Mouse (Mus musculus): ENCODE results near the gene Polr3gl. TPM values are rescaled to one million over a fixed set of nuclear protein-coding genes. Genes with fewer than 3 reads are reported as not detected.

The Polr3gl gene
- polyA plus RNA-seq, 3 experiments from 2014 or later, result 26.9 to 48.9 (median 33.8) TPM

DNA sequence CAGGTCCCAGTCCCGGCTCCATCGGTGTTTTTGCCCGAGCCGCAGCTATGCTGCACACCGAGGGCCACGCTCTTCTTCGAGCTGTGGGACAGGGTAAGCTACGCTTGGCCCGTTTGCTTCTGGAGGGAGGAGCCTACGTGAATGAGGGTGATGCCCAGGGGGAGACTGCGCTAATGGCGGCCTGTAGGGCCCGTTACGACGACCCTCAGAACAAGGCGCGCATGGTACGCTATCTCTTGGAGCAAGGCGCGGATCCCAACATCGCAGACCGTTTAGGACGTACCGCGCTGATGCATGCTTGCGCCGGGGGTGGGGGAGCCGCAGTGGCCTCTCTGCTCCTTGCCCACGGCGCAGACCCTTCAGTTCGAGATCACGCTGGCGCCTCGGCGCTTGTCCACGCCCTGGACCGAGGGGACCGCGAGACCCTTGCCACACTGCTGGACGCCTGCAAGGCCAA is 3.5 kb upstream of the Polr3gl start:
- ATAC-seq, result no peak

DNA sequence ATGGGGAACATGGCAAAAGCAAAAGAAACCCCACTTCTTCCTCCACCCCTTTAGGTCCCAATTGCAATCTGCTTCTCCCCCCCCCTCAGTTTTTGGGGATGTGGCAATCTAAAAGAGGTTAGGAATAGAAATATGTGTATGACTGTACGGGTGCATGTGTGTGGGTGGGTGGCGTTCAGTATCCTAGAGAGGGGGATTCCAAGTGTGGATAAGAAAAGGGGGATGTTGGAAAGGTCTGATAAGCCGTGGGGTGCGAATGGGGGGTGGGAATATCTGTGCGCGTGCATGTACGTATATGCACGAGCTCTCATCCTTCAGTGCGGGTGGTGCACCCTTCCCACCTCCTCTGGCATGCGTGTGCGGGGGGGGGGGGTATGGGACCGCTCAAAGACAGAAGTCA is 2.9 kb upstream of the Polr3gl start:
- no peak for ATAC-seq

DNA sequence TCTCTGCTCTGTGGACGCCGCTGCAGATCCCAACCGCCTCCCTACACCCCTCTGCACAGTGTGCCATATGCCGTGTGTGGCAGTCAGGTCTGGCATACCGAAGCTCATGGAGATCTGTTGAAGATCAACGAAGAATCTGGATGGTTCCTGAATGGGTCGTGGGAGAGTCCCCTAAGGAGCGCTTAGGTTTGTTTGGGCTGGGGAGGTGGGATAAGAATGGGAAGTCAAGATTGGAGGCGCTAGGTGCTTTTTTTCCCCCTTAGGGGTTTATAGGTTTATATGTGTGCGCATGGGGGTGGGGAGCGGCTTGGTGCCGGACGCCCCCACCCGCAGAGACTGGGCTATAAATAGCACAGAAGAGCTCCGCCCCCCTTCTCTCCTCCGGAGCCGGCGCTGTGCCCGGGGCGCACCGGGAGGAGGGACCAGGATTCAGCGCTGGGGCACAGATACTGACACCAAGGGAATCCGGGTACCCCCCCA is 2.3 kb upstream of the Polr3gl start, which contains the start of gene Ankrd34a:
Gene Ankrd34a, plus strand, starts transcription at position 409 of the 480 bp plus-strand sequence.
- no peak for ATAC-seq

DNA sequence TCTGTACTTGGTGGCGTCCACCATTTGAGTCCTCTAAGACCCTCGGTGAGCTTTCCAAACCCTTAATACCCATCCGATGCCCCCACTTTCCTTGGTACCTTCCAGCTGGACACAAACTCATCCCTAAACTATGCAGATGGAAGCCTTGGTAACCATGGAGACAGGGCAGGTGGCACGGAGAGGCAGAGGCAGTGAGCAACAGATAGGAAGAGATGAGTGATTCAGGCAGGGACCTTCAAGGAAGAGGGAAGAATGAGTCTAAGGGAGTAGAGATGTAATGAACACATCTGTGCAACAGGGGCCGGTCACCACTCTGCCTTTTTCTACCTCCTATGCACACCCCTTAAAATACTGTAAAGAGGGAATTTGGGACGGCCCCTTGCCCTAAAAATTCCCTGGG is 1.7 kb upstream of the Polr3gl start:
- no peak for ATAC-seq

DNA sequence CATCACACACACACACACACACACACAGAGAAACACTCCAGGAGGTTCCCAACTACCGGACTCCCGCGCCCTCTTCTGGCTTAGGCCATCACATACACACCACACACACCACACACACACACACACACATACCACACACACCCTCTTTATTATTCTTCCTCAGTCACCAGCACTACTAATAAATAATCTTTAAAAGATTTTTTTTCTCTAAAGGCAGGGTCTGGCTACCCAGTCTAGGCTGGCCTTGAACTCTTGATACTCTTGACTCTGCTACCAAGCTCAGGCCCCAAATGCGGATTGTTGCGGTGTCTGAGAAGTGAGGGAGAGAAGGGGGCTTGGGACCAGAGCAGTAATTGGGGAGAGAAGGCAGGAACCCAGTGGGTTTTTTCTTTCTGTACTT is 870 bp upstream of the Polr3gl start:
- ATAC-seq, result no peak

DNA sequence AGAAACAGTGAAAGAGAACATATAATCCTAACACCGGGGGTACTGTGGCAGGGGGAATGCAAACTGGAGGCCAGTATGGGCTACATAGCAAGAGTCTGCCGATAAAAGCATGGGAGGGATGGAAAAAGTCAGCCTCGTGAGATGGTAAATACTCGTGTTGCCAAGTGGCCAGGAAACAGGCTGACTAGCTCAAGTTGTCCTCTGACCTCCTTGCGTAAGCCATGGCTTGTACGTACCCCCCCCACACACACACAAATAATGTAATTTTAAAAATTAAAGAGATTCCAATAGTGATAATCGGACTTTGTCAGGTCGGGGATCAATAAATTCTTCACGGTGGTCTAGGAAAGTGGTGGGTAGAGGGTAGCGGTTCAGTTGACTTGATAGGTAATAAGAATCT is 607 bp downstream of the Polr3gl start:
- no peak for ATAC-seq

DNA sequence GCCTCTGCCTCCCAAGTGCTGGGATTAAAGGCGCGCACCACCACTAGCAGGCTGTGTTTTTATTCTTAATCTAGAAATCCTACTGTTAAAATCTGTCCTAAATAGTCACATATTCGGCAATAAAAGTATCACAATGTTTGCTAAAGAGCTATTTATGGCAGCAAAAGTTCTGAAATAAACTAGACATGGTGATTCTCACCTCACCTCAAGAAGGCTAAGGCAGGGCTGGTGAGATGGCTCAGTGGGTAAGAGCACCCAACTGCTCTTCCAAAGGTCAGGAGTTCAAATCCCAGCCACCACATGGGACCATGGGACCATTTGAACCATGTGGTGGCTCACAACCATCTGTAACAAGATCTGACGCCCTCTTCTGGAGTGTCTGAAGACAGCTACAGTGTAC is 3.3 kb downstream of the Polr3gl start:
- ATAC-seq, result no peak

DNA sequence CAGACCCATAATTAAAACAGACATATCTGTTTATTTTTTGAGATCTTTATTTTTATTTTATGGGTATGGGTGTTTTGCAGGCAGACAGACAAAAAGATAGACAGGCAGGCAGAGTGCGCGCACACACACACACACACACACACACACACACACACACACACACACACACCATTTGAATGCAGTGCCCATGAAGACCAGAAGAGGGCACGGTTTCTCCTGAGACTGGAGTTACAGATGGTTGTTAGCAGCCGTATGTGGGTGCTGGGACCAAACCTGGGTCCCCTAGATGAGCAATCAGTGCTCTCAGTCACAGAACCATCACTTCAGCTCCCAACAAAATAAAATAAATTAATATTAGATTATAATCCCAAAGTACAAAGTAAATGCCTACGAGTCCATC is 10.6 kb downstream of the Polr3gl start:
- ATAC-seq, result no peak

DNA sequence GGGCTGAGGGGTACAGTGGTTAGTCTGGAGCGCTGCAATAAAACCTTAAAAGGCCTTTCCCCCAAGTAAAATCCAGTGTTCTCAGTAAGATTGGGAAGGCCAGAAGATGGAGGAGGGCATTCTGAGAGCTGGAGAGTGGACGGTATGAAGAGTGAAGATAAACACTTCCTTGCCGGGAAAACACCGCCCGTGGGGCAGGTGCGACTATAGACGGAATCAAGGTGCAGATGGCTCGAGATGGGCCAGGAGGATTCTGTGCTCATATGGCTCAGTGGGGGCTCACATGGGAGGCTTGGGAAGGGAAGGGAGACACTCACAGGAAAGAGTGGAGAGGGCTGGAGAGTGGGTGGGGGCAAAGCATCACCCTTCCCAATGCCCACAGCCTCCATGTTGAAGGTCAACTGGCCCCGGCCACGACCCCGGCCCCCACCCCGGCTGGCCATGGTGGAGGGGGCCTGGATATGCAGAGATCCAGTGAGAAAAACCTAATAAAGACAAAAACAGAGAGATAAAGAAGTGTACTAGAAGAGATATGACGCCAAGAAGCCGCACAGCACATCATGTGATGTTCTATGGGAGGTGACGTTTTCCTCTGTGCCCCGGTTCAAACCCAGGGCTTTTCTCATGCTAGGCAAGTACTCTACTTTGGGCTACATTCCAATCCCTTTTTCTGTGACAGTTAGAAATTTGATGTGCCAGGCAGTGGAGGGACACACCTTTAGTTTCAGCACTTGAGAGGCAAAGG is 12.0 kb downstream of the Polr3gl start:
- ATAC-seq, result no peak

DNA sequence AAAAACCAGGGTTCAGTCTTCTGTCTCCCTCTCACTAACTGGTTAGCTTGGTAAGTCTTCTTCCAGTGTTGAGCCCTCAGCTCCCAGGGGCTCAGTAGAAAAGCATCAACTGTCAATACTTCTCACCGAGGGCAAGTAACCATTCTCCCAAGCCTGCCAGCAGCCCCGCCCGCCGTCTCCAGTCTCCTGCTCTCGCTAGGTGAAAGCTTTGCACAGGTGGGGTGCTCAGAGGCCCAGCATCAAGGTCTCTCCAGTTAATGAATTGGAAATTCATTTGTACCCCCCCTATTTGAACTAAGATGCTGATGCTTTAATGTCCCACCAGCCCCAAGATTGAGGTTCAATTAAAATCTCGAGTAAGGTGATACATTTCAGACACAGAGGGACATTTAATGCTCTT is 12.8 kb downstream of the Polr3gl start:
- ATAC-seq, result no peak

DNA sequence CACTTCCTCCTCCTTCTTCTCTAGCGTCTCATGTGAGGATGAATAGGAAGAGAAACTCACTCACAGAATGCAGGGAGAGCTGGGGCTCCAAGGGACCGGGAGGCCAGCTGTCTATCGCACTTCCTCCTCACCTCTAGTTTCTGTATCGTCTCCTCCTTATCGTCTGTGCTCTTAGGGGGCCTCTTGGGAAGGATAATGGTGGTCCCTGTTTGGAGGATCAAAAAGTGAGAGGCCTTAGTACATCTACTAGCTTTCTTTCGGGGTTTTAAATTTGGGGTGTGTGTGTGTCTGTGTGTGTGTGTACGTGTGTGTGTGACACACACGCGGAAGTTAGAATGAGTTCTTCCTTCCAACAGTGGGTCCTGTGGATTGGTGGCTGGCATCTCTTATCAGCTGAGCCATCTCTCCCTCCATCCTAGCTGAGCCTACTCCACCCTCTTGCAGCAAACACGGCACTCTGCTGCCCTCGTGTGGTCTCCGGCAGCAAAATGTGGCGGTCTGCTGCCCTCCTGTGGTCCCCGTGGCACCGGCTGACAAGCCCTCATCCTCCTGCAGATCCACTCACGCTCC is 14.0 kb downstream of the Polr3gl start:
- peak; percentile 65 for ATAC-seq

DNA sequence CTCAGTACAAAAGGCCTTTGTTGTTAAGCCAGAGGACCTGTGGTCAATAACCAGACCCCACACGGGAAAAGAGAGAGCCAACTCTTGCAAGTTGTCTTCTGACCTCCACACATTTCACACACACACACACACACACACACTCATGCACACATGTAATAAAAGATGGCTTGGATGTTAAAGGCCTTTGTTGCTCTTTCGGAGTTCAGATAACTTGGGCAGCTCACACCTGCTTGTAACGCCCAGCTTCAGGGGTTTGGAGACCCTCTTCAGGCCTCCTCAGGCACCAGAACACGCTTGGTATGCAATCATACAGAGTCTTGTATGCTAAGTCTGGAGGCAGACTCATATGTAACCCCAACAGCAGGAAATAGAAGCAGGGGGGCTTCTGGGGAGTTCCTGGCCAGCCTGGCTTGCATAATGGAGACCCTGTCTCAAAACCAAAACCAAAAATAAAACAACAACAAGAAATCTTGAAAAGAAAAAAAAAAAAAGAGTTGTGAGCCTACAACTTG is 14.7 kb downstream of the Polr3gl start:
- ATAC-seq, result no peak

DNA sequence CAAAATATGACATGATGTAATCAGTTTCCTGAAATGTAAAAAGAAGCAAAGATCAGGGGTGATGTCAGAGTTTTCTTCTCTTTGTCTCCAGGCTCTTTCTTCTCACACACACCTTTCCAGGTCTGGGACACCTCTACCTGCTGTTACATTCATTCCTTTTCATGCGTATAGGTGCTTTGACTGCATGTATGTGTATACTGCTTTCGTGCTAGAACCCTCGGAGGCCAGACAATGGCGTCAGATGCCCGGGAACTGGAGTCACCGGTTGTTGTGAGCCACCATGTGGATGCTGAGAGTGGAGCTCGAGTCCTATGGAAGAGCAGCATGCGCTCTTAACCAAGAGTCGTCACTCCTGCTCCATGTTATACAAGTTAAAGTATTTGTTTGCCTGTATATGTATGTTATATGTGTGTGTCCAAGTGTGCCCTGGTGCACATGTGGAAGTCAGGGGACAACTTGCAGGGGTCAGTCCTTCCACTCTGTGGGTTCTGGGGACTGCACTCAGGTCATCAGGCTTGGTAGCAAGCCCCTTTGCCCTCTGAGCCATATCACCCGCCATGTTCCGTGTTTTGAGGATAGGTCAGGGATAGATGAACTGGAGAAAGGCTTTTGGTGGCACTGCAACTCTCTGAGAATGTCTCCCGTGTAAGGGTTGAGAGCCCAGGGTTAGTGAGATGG is 15.3 kb downstream of the Polr3gl start:
- no peak for ATAC-seq

DNA sequence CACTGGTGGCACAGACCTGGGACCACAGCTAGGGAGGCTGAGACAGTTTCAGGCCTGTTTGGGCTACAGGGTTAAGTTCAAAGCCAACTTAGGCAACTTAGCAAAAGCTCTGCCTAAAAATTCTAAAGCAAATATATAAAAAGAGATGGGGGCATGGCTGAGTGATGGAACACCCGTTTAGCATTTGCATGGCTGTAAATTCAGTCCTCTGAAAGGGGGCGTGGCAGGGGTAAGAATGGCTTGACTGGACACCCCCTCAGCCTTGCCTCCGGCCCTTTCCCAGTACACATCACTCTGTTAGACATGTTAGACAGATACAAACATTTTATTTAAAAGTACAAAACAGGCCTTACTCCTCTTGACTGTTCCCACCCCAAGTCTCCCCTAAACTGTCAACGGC is 16.4 kb downstream of the Polr3gl start:
- no peak for ATAC-seq

DNA sequence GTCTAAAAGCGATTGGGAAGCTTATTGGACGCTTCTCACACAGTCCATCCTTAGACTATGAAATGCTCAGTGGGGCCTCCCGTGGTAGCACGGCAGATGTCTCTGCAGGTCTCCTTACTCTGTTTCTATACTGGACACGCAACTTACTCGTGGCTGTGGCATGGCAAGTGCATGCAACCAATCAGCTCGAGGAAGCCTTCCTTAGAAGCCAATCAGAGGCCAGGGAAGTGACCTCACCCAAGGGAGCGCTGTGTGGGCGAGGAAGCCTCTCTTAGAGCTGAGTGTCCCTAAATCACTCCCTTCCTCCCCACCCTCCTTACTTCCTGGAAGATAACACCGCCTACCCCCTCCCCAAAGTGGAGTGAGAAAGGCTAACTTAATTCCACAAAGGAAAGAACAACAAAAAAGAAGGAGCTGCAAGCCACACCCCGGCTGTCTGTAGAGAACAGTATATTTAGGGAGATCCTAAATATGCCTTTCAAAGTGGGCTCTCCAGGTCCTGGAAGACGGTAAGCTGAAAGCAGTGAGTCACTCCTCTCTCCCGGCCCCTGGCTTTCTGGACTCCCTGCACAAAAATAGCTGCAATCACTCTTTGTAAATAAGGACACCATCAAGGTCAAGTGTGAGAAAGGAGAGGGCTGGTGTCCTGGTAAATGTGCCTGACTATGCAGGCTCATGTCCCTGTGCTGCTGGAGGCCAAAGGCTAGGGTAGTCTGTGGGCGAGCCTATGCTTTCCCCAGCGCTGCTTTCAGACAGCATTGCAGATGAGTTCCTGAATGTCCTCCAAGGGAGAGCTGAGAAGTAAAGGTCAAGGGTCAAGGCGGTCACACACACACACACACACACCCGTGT is 17.1 kb downstream of the Polr3gl start, which contains the start of gene Gm16253:
Gene Gm16253, plus strand, starts transcription at position 295 of the 852 bp plus-strand sequence.
- peak; percentile 87 for ATAC-seq

DNA sequence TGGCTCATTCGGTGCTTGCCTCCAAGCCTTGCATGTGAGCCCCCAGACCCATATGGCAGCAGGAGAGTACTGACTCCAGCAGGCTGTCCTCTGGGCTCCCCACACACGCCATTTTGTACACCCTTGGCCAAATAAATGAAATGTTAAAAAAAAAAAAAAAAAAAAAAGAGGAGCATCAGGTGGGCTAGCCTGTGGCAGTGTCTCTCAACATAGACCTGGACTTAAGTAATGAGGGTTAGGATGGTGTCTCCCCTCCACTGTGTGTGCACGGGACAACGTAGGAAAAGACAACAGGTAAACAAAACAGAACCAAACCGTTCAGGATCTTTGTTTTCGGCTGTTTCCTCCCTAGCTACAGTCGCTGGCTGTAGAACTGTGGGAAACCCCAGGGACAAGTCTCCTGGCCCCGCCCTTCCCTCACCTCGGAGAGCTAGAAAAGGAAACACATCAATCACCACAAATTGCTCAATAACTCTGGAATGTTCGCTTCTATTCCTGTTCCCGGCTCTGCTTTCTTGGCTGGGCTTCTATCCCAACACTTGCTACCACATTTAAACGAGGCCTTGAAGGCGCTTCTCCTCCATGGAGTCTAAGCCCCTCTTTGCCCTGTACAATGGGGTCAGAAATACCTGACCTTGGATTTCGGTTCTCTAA is 17.8 kb downstream of the Polr3gl start:
- ATAC-seq, result no peak

DNA sequence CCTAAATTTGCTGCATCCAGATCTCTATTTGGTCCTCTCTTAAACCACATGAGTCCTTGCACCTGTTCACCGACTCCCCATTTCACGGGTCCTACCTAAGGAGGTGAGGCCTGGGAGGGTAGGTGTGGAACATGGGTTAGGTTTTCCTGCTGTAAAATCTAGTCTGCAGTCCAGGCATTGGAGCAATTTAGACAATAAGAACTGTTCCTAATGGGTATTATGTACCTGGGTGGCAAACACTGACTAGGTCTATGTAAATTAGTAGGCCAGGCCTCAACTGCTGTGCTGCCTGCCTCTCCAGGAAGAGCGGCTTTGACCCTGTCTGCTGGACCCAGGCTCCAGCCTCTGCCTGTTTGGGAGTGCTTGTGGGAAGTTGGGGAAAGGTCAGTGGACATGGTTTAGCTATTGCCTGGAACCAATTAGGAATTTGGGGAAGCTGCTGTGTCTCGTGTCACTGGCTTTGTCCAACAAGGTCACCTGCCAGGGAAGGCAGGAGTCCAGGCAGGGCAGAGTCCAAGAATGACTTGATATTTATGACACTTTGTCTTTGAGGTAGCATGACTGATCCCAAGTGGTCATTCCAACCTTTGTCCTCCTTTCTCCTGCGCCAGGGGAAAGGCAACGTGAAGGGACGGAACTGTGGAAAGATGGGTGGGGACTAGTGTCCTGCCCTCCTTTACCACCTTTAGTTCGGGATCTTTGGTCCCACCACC is 18.6 kb downstream of the Polr3gl start:
- ATAC-seq, result no peak

DNA sequence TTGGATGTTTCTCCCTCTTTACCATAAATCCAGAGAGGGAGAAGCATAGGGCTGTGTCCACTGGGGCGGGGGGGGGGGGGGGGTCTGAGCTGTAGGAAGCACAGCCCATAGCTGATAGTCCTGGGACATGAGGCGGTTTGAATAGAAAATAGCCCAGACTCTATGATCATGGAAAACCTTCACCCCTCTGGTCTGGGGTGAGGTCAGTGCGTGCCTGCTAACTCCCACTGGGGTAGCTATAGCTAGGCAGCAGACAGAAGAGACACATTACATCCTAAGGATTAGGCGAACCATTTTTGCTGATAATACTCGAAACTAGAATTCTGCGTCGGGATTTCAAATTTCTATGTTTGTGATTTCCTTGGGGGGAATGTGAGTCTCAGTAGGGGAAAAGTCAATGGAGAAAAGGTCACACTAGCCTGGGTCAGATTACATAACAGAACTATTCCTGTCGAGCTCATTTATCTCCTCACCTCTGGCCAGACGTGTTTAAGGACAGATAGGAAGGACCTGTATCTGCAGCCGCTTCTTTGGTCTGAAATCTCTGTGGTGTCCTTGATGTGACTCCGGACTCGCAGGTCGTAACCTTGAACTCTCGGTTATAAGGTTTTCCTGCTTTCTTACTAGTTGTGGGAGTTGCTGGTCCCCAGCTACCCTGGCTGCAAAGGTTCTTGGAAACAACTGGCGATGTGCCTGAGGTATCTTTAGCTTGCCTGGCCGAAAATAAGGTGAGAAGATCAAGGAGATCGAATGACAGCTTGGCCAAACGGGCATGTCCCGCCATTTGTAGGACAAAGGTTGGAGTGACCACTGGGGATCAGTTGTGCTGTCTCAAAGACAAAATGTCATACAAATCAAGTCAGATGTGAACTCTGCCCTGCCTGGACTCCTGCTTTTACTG is 20.1 kb downstream of the Polr3gl start:
- ATAC-seq, result no peak

DNA sequence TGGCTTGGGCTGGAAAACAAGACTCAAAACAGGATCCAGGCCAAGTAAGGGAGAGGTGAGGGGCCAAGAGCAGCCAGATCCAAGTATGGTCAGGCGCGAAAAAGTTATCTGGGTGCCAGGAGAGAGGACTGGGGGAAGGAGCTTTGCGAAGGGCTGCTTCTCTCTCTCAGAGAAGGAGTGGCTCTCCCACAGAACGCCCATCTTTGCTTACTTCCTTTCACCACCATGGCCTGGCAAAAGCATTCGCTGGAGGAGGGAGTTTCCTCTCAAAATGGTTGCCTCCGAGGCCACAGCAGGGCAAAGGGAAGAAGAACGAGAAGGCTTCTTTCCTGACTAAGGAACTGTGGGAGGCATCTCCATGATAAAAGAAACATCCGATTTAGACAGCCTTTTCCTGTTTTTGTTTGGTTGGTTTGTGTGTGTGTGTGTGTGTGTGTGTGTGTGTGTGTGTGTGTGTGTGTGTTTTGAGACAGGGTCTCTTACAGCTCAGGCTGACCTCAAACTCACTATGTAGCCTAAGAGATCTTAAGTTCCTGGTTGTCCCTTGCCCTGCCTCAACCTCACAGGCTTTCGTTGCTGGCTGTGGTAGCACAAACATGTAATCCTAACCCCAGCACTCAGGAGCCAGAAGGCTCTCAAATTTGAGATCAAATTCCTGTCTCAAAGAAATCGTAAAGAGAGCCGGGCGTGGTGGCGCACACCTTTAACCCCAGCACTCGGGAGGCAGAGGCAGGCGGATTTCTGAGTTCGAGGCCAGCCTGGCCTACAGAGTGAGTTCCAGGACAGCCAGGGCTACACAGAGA is 21.9 kb downstream of the Polr3gl start:
- ATAC-seq, result no peak
